Mouse (Mus musculus) layer of hippocampus, adult 18-20 months (tissue): ENCODE results near the gene Gm13078. TPM values are rescaled to one million over a fixed set of nuclear protein-coding genes. Genes with fewer than 3 reads are reported as not detected.

ENCODE experiments used
- DNase-seq, 2 experiments: peaks; one replicate each; pipeline ENCODE4 v3.0.0; 2022; ENCODE audit warnings: low spot score in 2 of 2
- long read RNA-seq: library from polyadenylated mRNA; stranded (forward); transcript quantifications from one replicate; pipeline ENCODE4 v2.0.0, GENCODE M21; 2021
- total RNA-seq, 2 experiments: library from RNA; stranded (reverse); gene quantifications; 2 replicates each; pipeline ENCODE4 v1.2.3; 2021

Gene Gm13078
- total RNA-seq = not detected
- long read RNA-seq = 0 reads

DNA sequence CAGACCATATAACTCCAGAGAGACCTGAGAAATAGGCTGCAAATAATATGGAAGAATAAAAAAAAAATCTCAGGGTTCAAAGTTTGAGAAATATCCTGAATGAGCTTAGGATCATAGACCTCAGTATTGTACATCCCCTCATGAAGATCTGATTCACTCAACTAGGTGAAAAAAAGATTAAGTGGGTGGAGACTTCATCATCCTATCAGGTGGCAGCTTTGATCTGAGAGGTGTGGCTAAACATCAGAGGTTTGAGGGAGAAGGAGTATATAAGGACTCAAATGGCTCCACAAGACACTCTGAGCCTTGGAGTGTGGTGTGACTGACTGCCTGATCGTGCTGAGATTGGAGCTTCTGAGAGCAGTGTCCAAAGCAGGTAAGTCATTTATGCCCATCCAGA is at the start of gene Gm13078:
Gene Gm13078 (plus strand): TSS at position 301 of the 400 bp plus-strand sequence.
- no peak for DNase-seq

DNA sequence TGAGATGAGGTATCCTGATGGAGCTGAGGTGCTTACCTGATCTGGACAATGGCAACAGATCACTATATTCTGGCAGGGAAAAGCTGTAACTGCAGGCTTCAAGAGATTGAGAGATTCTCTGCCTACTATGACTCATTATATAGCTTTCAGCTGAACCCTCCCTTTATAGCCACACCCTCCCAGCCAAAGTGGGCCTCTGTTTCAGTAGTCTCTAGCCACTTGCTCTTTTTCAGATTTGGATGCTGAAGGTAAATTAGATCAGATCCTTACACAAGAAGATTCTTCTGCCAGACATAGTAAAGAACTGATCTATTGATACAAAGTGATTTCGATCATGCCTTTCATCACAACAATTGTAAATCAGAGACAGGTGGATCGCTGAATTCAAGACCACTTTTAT is 16.6 kb upstream of the Gm13078 start, which contains the start of gene Gm13089:
Gene Gm13089 (minus strand): TSS at position 101 of the 400 bp plus-strand sequence.
- no peak for DNase-seq

Other genes starting within 250 kb of the Gm13078 start
- not detected for gene Gm13043, start 208.1 kb upstream of the Gm13078 start, total RNA-seq
- not detected for gene Gm13040, start 183.5 kb upstream of the Gm13078 start, total RNA-seq
- gene BC080695, start 167.8 kb upstream of the Gm13078 start, total RNA-seq = not detected
- not detected for gene Gm13057, start 167.7 kb upstream of the Gm13078 start, total RNA-seq
- gene Gm13083, start 104.5 kb upstream of the Gm13078 start, total RNA-seq = not detected
- not detected for gene Gm13088, start 62.2 kb upstream of the Gm13078 start, total RNA-seq
- gene Gm13089, start 16.7 kb upstream of the Gm13078 start, total RNA-seq = not detected
- not detected for gene Gm13023, start 69.9 kb downstream of the Gm13078 start, total RNA-seq
- gene Gm13084, start 96.6 kb downstream of the Gm13078 start, total RNA-seq = not detected
- not detected for gene Gm13103, start 127.0 kb downstream of the Gm13078 start, total RNA-seq
- gene Pramef6, start 180.9 kb downstream of the Gm13078 start, total RNA-seq = not detected
- not detected for gene Pramef25, start 231.6 kb downstream of the Gm13078 start, total RNA-seq
- not detected for gene Gm13101, start 247.5 kb downstream of the Gm13078 start, total RNA-seq